Mouse (Mus musculus) stomach, embryonic 14.5 days (tissue): ENCODE measurements around the gene Cfd. TPM values are rescaled to one million over a fixed set of nuclear protein-coding genes. Genes with fewer than 3 reads are reported as not detected.

Experiments used
- ATAC-seq: fragments of 200-750 bp; cut with Nextera tagmentation; 2 replicates; pipeline ENCODE4 v1.8.0; 2017; ENCODE audit warnings: low read depth, moderate TSS enrichment; ENCODE audit not compliant: insufficient number of reproducible peaks, insufficient read depth, low FRiP score
- H3K27ac ChIP-seq: fragments of 300-500 bp; sonication (generic); 2 replicates; pipeline ENCODE4 v1.5.1; 2014; ENCODE audit warnings: mild to moderate bottlenecking, low read length, moderate library complexity, mixed read lengths
- H3K27me3 ChIP-seq: fragments of 300-500 bp; sonication (generic); 2 replicates; pipeline ENCODE4 v1.6.1; 2014; ENCODE audit warnings: low read length, control low read depth, mixed read lengths; ENCODE audit not compliant: control insufficient read depth, insufficient read depth
- H3K36me3 ChIP-seq: fragments of 300-500 bp; sonication (generic); 2 replicates; pipeline ENCODE4 v1.6.1; 2014; ENCODE audit warnings: mild to moderate bottlenecking, control low read depth, low read length, moderate library complexity, mixed read lengths; ENCODE audit not compliant: control insufficient read depth, insufficient read depth
- H3K4me1 ChIP-seq: fragments of 300-500 bp; sonication (generic); 2 replicates; pipeline ENCODE4 v1.6.1; 2014; ENCODE audit warnings: low read length, control low read depth, mixed read lengths; ENCODE audit not compliant: control insufficient read depth, insufficient read depth
- H3K4me2 ChIP-seq: fragments of 300-500 bp; sonication (generic); replicated peaks from 2 replicates; pipeline ENCODE4 v1.6.1; 2014; ENCODE audit warnings: low read depth, low read length, control low read depth
- H3K4me3 ChIP-seq: fragments of 300-500 bp; sonication (generic); 2 replicates; pipeline ENCODE4 v1.5.1; 2014; ENCODE audit warnings: low read depth, low read length, control low read depth
- H3K9ac ChIP-seq: fragments of 300-500 bp; sonication (generic); replicated peaks from 2 replicates; pipeline ENCODE4 v1.6.1; 2014; ENCODE audit warnings: low read depth, mild to moderate bottlenecking, control low read depth, low read length, moderate library complexity, mixed read lengths
- H3K9me3 ChIP-seq: fragments of 300-500 bp; sonication (generic); 2 replicates; pipeline ENCODE4 v1.6.1; 2016; ENCODE audit warnings: low read depth, low read length, control low read depth; ENCODE audit not compliant: control insufficient read depth
- WGBS: fragments of 180-500 bp; shearing (Covaris S2); extraction: QIAGEN DNeasy Blood & Tissue Kit; methylation state at CpG from one replicate; pipeline ENCODE4 v1.1.7; 2014; 5-methylcytosine and 5-hydroxymethylcytosine counted together
- polyA plus RNA-seq: library from polyadenylated mRNA; unstranded; fragments of >200 nt; fragmentation: Nextera tagmentation; extraction: Ambion mirVana; gene quantifications from 2 replicates; pipeline ENCODE4 v1.2.1, GENCODE M21; 2014

The Cfd gene
- polyA plus RNA-seq, 1 experiment from 2014 or later: not detected

- H3K4me3 ChIP-seq: no peak overlapping the region
- no peak overlapping the region for H3K27ac ChIP-seq
- peaks cover 17% of the 10 kb centered on the region for H3K36me3 ChIP-seq
- H3K9me3 ChIP-seq: no peaks in the 10 kb centered on the region
- 64% methylated on average over 11 of the region's 11 CpGs for WGBS
- H3K27me3 ChIP-seq: peaks cover 22% of the 10 kb centered on the region
- H3K9ac ChIP-seq: no peak overlapping the region
- H3K4me1 ChIP-seq: peaks cover 32% of the 10 kb centered on the region
- 0 out of 2 replicates have a peak overlapping the region, but pooled peaks have one; percentile 5 for H3K4me2 ChIP-seq
- no peak for ATAC-seq
Measured at GRCm38 (mm10) chr10:79914131-79914947, 23.7 kb downstream of the Cfd start.

GRCm38 (mm10) chr10:79914948-79915596 lies 24.4 kb downstream of the Cfd start:
- peak overlapping the region; percentile 33; the same call in 1 of the 2 replicates for H3K27ac ChIP-seq
- H3K36me3 ChIP-seq: peaks cover 17% of the 10 kb centered on the region
- ATAC-seq: no peak
- 59% methylated on average over 7 of the region's 7 CpGs for WGBS
- H3K4me2 ChIP-seq: peak overlapping the region; percentile 85
- no peak overlapping the region for H3K4me3 ChIP-seq
- H3K9me3 ChIP-seq: no peaks in the 10 kb centered on the region
- peaks cover 27% of the 10 kb centered on the region for H3K27me3 ChIP-seq
- H3K4me1 ChIP-seq: peaks cover 35% of the 10 kb centered on the region
- peak overlapping the region; percentile 73; the same call in 1 of the 2 replicates for H3K9ac ChIP-seq

- Histone ChIP-seq H3K9ac (peak overlapping the region; percentile 73), H3K9me3 (no peaks in the 10 kb centered on the region), H3K27ac (peak overlapping the region; percentile 52; the same call in 1 of the 2 replicates), H3K36me3 (peaks cover 11% of the 10 kb centered on the region), H3K27me3 (peaks cover 37% of the 10 kb centered on the region), H3K4me3 (peak overlapping the region; percentile 52), H3K4me1 (peaks cover 44% of the 10 kb centered on the region), H3K4me2 (peak overlapping the region; percentile 85)
- no peak for ATAC-seq
- WGBS: 5% methylated on average over 8 of the region's 8 CpGs
Measured at GRCm38 (mm10) chr10:79916081-79916480, 25.4 kb downstream of the Cfd start.

- H3K9me3 ChIP-seq: no peaks in the 10 kb centered on the region
- H3K9ac ChIP-seq: peak within 1 kb of the TSS; percentile 73
- H3K27me3 ChIP-seq: peaks cover 43% of the 10 kb centered on the region
- H3K4me2 ChIP-seq: peak within 1 kb of the TSS; percentile 85
- WGBS: 1% methylated on average over 42 of the region's 42 CpGs
- H3K27ac ChIP-seq: peak within 1 kb of the TSS; percentile 52; the same call in 1 of the 2 replicates
- peak; percentile 85 for ATAC-seq
- peaks cover 8% of the 10 kb centered on the region for H3K36me3 ChIP-seq
- peaks cover 45% of the 10 kb centered on the region for H3K4me1 ChIP-seq
- H3K4me3 ChIP-seq: peak within 1 kb of the TSS; percentile 52
Measured at GRCm38 (mm10) chr10:79916808-79917531, 26.3 kb downstream of the Cfd start, which contains the start of gene Kiss1r. TSS of gene Kiss1r (plus strand) at chr10:79916971.

GRCm38 (mm10) chr10:79917532-79918100 lies 27.0 kb downstream of the Cfd start:
- WGBS: 72% methylated on average over 5 of the region's 5 CpGs
- Histone ChIP-seq H3K4me1 (peaks cover 45% of the 10 kb centered on the region), H3K9me3 (no peaks in the 10 kb centered on the region), H3K36me3 (peaks cover 2% of the 10 kb centered on the region), H3K9ac (peak overlapping the region; percentile 73; the same call in 1 of the 2 replicates), H3K27me3 (peaks cover 45% of the 10 kb centered on the region), H3K4me3 (peak overlapping the region; percentile 52), H3K27ac (no peak overlapping the region), H3K4me2 (peak overlapping the region; percentile 85)
- ATAC-seq: no peak

- Histone ChIP-seq H3K4me3 (peak overlapping the region; percentile 21), H3K4me1 (peaks cover 45% of the 10 kb centered on the region), H3K9me3 (no peaks in the 10 kb centered on the region), H3K9ac (no peak overlapping the region), H3K36me3 (no peaks in the 10 kb centered on the region), H3K27ac (no peak overlapping the region), H3K27me3 (peaks cover 50% of the 10 kb centered on the region), H3K4me2 (peak overlapping the region; percentile 35)
- WGBS: 10% methylated on average over 35 of the region's 35 CpGs
- no peak for ATAC-seq
Measured at GRCm38 (mm10) chr10:79918231-79919078, 27.8 kb downstream of the Cfd start.

GRCm38 (mm10) chr10:79919251-79919849 lies 28.7 kb downstream of the Cfd start:
- peaks cover 44% of the 10 kb centered on the region for H3K4me1 ChIP-seq

More at GRCm38 (mm10) chr10:79919251-79919849, 28.7 kb downstream of the Cfd start:
- Histone ChIP-seq H3K4me2 (peak overlapping the region; percentile 26), H3K9me3 (no peaks in the 10 kb centered on the region), H3K36me3 (no peaks in the 10 kb centered on the region), H3K9ac (no peak overlapping the region), H3K27me3 (peaks cover 50% of the 10 kb centered on the region), H3K27ac (no peak overlapping the region), H3K4me3 (peak overlapping the region; percentile 17)
- whole genome bisulfite sequencing: 5% methylated on average over 21 of the region's 21 CpGs
- ATAC-seq: no peak
